Mouse (Mus musculus): ENCODE measurements at regions not wholly inside any gene's neighbourhood (a gene's known extent, or its start where the extent isn't known, plus 50 kb on each side); places are given as distances from the start of the nearest gene placed in this dataset.

- Histone ChIP-seq H3K9ac (replicated peaks) (no peak overlapping the region), H3K4me2 (ENCODE audit: low read depth, low read length) (no peak overlapping the region), H3K9me3 (ENCODE audit: low read length) (no peaks in the 10 kb centered on the region), H3K36me3 (replicated peaks; ENCODE audit: insufficient read depth, low read length) (no peaks in the 10 kb centered on the region), H3K27me3 (ENCODE audit: insufficient read depth, low read length) (no peaks in the 10 kb centered on the region), H3K4me1 (ENCODE audit: insufficient read depth) (no peaks in the 10 kb centered on the region), H3K4me3 (ENCODE audit: low read depth, low read length) (no peak overlapping the region), H3K27ac (ENCODE audit: low read depth) (no peak overlapping the region)
- no peak for ATAC-seq
- no peak for TF ChIP-seq EP300 (IDR thresholded peaks at IDR 0.05; ENCODE audit: low read depth)
- TF ChIP-seq CTCF (IDR thresholded peaks at IDR 0.05; ENCODE audit: low read depth): no peak
- WGBS (ENCODE audit: insufficient replicate concordance): 57% methylated on average over 4 of the region's 4 CpGs
- DNase-seq: no peak
Observed at GRCm38 (mm10) chr14:101332015-101332414, 131.9 kb upstream of the Prr30 start.

GRCm38 (mm10) chr14:101327421-101327820, 127.3 kb upstream of the Prr30 start:
- Histone ChIP-seq H3K4me2 (ENCODE audit: low read depth, low read length) (no peak overlapping the region), H3K27ac (ENCODE audit: low read depth) (no peak overlapping the region), H3K27me3 (ENCODE audit: insufficient read depth, low read length) (no peaks in the 10 kb centered on the region), H3K4me1 (ENCODE audit: insufficient read depth) (no peaks in the 10 kb centered on the region), H3K9ac (replicated peaks) (no peak overlapping the region), H3K4me3 (ENCODE audit: low read depth, low read length) (no peak overlapping the region), H3K36me3 (replicated peaks; ENCODE audit: insufficient read depth, low read length) (no peaks in the 10 kb centered on the region), H3K9me3 (ENCODE audit: low read length) (no peaks in the 10 kb centered on the region)
- no peak for ATAC-seq
- no peak for DNase-seq
- WGBS (ENCODE audit: insufficient replicate concordance): 70% methylated on average over 6 of the region's 6 CpGs
- TF ChIP-seq EP300 (IDR thresholded peaks at IDR 0.05; ENCODE audit: low read depth): no peak
- no peak for TF ChIP-seq CTCF (IDR thresholded peaks at IDR 0.05; ENCODE audit: low read depth)

GRCm38 (mm10) chr14:101326477-101326941, 126.4 kb upstream of the Prr30 start:
- WGBS (ENCODE audit: insufficient replicate concordance): 39% methylated on average over 12 of the region's 12 CpGs
- ATAC-seq: no peak
- Histone ChIP-seq H3K4me2 (ENCODE audit: low read depth, low read length) (no peak overlapping the region), H3K9me3 (ENCODE audit: low read length) (no peaks in the 10 kb centered on the region), H3K4me3 (ENCODE audit: low read depth, low read length) (no peak overlapping the region), H3K27ac (ENCODE audit: low read depth) (no peak overlapping the region), H3K9ac (replicated peaks) (no peak overlapping the region), H3K27me3 (ENCODE audit: insufficient read depth, low read length) (no peaks in the 10 kb centered on the region), H3K4me1 (ENCODE audit: insufficient read depth) (no peaks in the 10 kb centered on the region), H3K36me3 (replicated peaks; ENCODE audit: insufficient read depth, low read length) (no peaks in the 10 kb centered on the region)
- no peak for TF ChIP-seq CTCF (IDR thresholded peaks at IDR 0.05; ENCODE audit: low read depth)
- TF ChIP-seq EP300 (IDR thresholded peaks at IDR 0.05; ENCODE audit: low read depth): no peak
- DNase-seq: no peak

- H3K4me2 ChIP-seq (ENCODE audit: low read depth, low read length): no peak overlapping the region
- TF ChIP-seq CTCF (IDR thresholded peaks at IDR 0.05; ENCODE audit: low read depth) (no peak), EP300 (IDR thresholded peaks at IDR 0.05; ENCODE audit: low read depth) (no peak)
- ATAC-seq (no peak), DNase-seq (no peak)
- H3K27ac ChIP-seq (ENCODE audit: low read depth): no peak overlapping the region
- no peaks in the 10 kb centered on the region for H3K4me1 ChIP-seq (ENCODE audit: insufficient read depth)
- H3K9ac ChIP-seq (replicated peaks): no peak overlapping the region
- no peaks in the 10 kb centered on the region for H3K27me3 ChIP-seq (ENCODE audit: insufficient read depth, low read length)
- H3K36me3 ChIP-seq (replicated peaks; ENCODE audit: insufficient read depth, low read length): no peaks in the 10 kb centered on the region
- H3K4me3 ChIP-seq (ENCODE audit: low read depth, low read length): no peak overlapping the region
- no peaks in the 10 kb centered on the region for H3K9me3 ChIP-seq (ENCODE audit: low read length)
- 81% methylated on average over 6 of the region's 6 CpGs for WGBS (ENCODE audit: insufficient replicate concordance)
Observed at GRCm38 (mm10) chr14:101323361-101323760, 123.2 kb upstream of the Prr30 start.

GRCm38 (mm10) chr14:101307920-101308319, 107.8 kb upstream of the Prr30 start:
- ATAC-seq (no peak), DNase-seq (no peak)
- no peak overlapping the region for H3K4me3 ChIP-seq (ENCODE audit: low read depth, low read length)
- no peaks in the 10 kb centered on the region for H3K4me1 ChIP-seq (ENCODE audit: insufficient read depth)
- H3K27ac ChIP-seq (ENCODE audit: low read depth): no peak overlapping the region
- H3K4me2 ChIP-seq (ENCODE audit: low read depth, low read length): no peak overlapping the region
- no peaks in the 10 kb centered on the region for H3K36me3 ChIP-seq (replicated peaks; ENCODE audit: insufficient read depth, low read length)
- H3K9me3 ChIP-seq (ENCODE audit: low read length): no peaks in the 10 kb centered on the region
- H3K27me3 ChIP-seq (ENCODE audit: insufficient read depth, low read length): no peaks in the 10 kb centered on the region
- TF ChIP-seq CTCF (IDR thresholded peaks at IDR 0.05; ENCODE audit: low read depth) (no peak), EP300 (IDR thresholded peaks at IDR 0.05; ENCODE audit: low read depth) (no peak)
- no peak overlapping the region for H3K9ac ChIP-seq (replicated peaks)

GRCm38 (mm10) chr14:101304487-101305032, 104.4 kb upstream of the Prr30 start:
- DNase-seq (no peak), ATAC-seq (no peak)
- H3K27me3 ChIP-seq (ENCODE audit: insufficient read depth, low read length): no peaks in the 10 kb centered on the region
- H3K9me3 ChIP-seq (ENCODE audit: low read length): no peaks in the 10 kb centered on the region
- H3K9ac ChIP-seq (replicated peaks): no peak overlapping the region
- H3K27ac ChIP-seq (ENCODE audit: low read depth): no peak overlapping the region
- H3K36me3 ChIP-seq (replicated peaks; ENCODE audit: insufficient read depth, low read length): no peaks in the 10 kb centered on the region
- no peak for TF ChIP-seq CTCF (IDR thresholded peaks at IDR 0.05; ENCODE audit: low read depth)
- TF ChIP-seq EP300 (IDR thresholded peaks at IDR 0.05; ENCODE audit: low read depth): no peak
- H3K4me1 ChIP-seq (ENCODE audit: insufficient read depth): no peaks in the 10 kb centered on the region
- no peak overlapping the region for H3K4me2 ChIP-seq (ENCODE audit: low read depth, low read length)
- H3K4me3 ChIP-seq (ENCODE audit: low read depth, low read length): no peak overlapping the region
- 59% methylated on average over 4 of the region's 4 CpGs for WGBS (ENCODE audit: insufficient replicate concordance)

GRCm38 (mm10) chr14:101297841-101298240, 97.7 kb upstream of the Prr30 start:
- no peak for TF ChIP-seq EP300 (IDR thresholded peaks at IDR 0.05; ENCODE audit: low read depth)
- no peak for TF ChIP-seq CTCF (IDR thresholded peaks at IDR 0.05; ENCODE audit: low read depth)
- WGBS (ENCODE audit: insufficient replicate concordance): 82% methylated on average over 3 of the region's 3 CpGs

More at GRCm38 (mm10) chr14:101297841-101298240, 97.7 kb upstream of the Prr30 start:
- Histone ChIP-seq H3K4me1 (ENCODE audit: insufficient read depth) (no peaks in the 10 kb centered on the region), H3K9me3 (ENCODE audit: low read length) (no peaks in the 10 kb centered on the region), H3K27ac (ENCODE audit: low read depth) (no peak overlapping the region), H3K9ac (replicated peaks) (no peak overlapping the region), H3K4me2 (ENCODE audit: low read depth, low read length) (no peak overlapping the region), H3K4me3 (ENCODE audit: low read depth, low read length) (no peak overlapping the region), H3K27me3 (ENCODE audit: insufficient read depth, low read length) (no peaks in the 10 kb centered on the region), H3K36me3 (replicated peaks; ENCODE audit: insufficient read depth, low read length) (no peaks in the 10 kb centered on the region)
- DNase-seq (no peak), ATAC-seq (no peak)
